Mouse (Mus musculus) hindbrain, postnatal 0 days (tissue): ENCODE data around the gene Cpne9. TPM values are rescaled to one million over a fixed set of nuclear protein-coding genes. Genes with fewer than 3 reads are reported as not detected.

ENCODE experiments used
- ATAC-seq: fragments of 200-750 bp; cut with Nextera tagmentation; 2 replicates; pipeline ENCODE4 v1.8.0; 2017; ENCODE audit warnings: mild to moderate bottlenecking, moderate TSS enrichment, moderate library complexity
- DNase-seq: peaks from one replicate; pipeline ENCODE4 v3.0.0-alpha.2; 2015; ENCODE audit warnings: low spot score
- H3K27ac ChIP-seq: fragments of 300-500 bp; sonication (generic); 2 replicates; pipeline ENCODE4 v1.5.1; 2014; ENCODE audit warnings: mild to moderate bottlenecking
- H3K27me3 ChIP-seq: fragments of 300-500 bp; sonication (generic); 2 replicates; pipeline ENCODE4 v1.6.1; 2014; ENCODE audit warnings: low read length, mixed read lengths; ENCODE audit not compliant: insufficient read depth
- H3K36me3 ChIP-seq: fragments of 300-500 bp; sonication (generic); 2 replicates; pipeline ENCODE4 v1.6.1; 2014; ENCODE audit warnings: low read length, mixed read lengths; ENCODE audit not compliant: insufficient read depth
- H3K4me1 ChIP-seq: fragments of 300-500 bp; sonication (generic); 2 replicates; pipeline ENCODE4 v1.6.1; 2014; ENCODE audit warnings: antibody characterized with exemption, low read length, mixed read lengths; ENCODE audit not compliant: insufficient read depth
- H3K4me2 ChIP-seq: fragments of 300-500 bp; sonication (generic); 2 replicates; pipeline ENCODE4 v1.6.1; 2014; ENCODE audit warnings: low read depth, mild to moderate bottlenecking, low read length, moderate library complexity, mixed read lengths
- H3K4me3 ChIP-seq: fragments of 300-500 bp; sonication (generic); 2 replicates; pipeline ENCODE4 v1.5.1; 2014; ENCODE audit warnings: low read length
- H3K9ac ChIP-seq: fragments of 300-500 bp; sonication (generic); replicated peaks from 2 replicates; pipeline ENCODE4 v1.6.1; 2014; ENCODE audit warnings: mild to moderate bottlenecking, low read length, moderate library complexity, mixed read lengths
- H3K9me3 ChIP-seq: fragments of 300-500 bp; sonication (generic); 2 replicates; pipeline ENCODE4 v1.6.1; 2016; ENCODE audit warnings: low read length, mixed read lengths
- CTCF ChIP-seq: IDR thresholded peaks from 2 replicates; pipeline ENCODE4 v1.5.1; 2016; ENCODE audit warnings: antibody characterized with exemption, control low read depth, low read depth
- WGBS: fragments of 180-500 bp; shearing (Covaris S2); extraction: QIAGEN DNeasy Blood & Tissue Kit; methylation state at CpG from one replicate; pipeline ENCODE4 v1.1.7; 2014; 5-methylcytosine and 5-hydroxymethylcytosine counted together
- polyA plus RNA-seq: library from polyadenylated mRNA; unstranded; fragments of >200 nt; fragmentation: Nextera tagmentation; extraction: Ambion mirVana; gene quantifications from 2 replicates; pipeline ENCODE4 v1.2.1, GENCODE M21; 2015
- total RNA-seq: library from RNA; depleted of rRNA; stranded (reverse); fragments of >200 nt; gene quantifications from 2 replicates; pipeline ENCODE4 v1.2.3, GENCODE M21; 2014

Cpne9 gene
- total and polyA plus RNA-seq, 2 experiments from 2014 or later = 16.1 to 16.9 TPM

DNA sequence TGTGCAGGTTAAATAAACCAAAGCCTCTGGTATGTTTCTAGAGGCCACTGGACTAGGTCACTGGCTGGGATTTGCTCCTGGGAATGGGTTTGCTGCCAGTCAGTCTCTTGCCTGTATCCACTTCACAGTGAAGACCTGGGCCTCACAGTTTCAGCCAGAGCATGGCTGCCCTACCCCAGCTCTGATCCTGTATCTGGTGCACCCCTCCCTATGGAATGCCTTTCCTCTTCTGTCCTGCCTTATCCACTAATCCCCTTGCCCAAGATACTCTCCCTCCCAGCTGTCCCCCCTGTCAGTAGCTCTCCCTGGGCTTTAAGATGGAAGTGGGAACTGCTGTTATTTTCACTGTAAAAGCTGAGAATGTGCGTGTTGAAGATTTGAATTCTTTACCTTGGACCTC lies 14.1 kb upstream of the Cpne9 start:
- no peaks in the 10 kb centered on the region for H3K9me3 ChIP-seq
- H3K4me1 ChIP-seq = no peaks in the 10 kb centered on the region
- H3K4me2 ChIP-seq = no peak overlapping the region
- DNase-seq (no peak), ATAC-seq (no peak)
- WGBS = 96% methylated on average over 1 of the region's 1 CpGs
- H3K9ac ChIP-seq = no peak overlapping the region
- H3K27me3 ChIP-seq = no peaks in the 10 kb centered on the region
- H3K4me3 ChIP-seq = no peak overlapping the region
- TF ChIP-seq CTCF = no peak
- no peak overlapping the region for H3K27ac ChIP-seq
- peaks cover 80% of the 10 kb centered on the region for H3K36me3 ChIP-seq

DNA sequence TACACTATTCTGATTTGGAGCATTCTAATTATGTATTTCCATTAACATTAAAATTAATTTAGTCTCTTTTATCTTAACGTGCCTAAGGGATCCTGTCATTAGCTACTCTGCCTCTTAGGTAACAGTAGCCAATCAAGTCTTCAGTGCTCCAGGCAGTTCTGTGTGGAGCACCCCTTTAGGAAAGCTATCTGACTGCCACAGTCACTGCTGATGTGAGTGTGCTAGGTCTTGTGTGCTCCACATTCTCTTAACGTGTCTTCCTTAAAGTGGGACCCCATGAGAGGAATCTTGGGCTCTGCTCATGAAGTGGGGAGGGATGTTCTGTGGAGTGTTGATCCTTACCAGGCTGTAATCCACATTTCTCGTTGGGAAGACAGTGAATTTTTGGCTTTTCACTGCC lies 9.7 kb upstream of the Cpne9 start:
- WGBS = 78% methylated on average over 3 of the region's 3 CpGs
- H3K4me2 ChIP-seq = no peak overlapping the region
- H3K27ac ChIP-seq = no peak overlapping the region
- peaks cover 59% of the 10 kb centered on the region for H3K36me3 ChIP-seq
- DNase-seq (peak; percentile 16), ATAC-seq (peak; percentile 67; the same call in 1 of the 2 replicates)
- H3K27me3 ChIP-seq = no peaks in the 10 kb centered on the region
- no peak overlapping the region for H3K4me3 ChIP-seq
- TF ChIP-seq CTCF = no peak
- no peaks in the 10 kb centered on the region for H3K9me3 ChIP-seq
- H3K4me1 ChIP-seq = no peaks in the 10 kb centered on the region
- no peak overlapping the region for H3K9ac ChIP-seq

DNA sequence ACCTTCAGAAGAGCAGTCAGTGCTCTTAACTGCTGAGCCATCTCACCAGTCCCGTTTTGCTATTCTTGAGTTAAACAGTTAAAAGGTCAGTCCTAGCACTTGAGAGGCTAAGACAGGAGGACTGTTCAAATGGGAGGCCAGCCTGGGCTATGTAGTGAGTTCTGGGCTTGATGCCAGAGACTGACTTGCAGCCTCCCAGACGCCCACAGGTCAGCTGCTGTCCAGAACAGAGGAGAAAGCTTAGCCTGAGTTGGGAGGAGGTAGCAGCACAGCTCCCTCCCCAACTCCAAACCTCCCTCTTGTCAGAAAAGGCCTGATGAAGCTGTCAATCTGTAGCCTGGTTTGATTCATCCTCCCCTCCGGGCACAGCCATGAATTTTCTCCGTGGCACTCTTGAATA lies 5.3 kb upstream of the Cpne9 start:
- no peak for TF ChIP-seq CTCF
- H3K9me3 ChIP-seq = no peaks in the 10 kb centered on the region
- no peaks in the 10 kb centered on the region for H3K27me3 ChIP-seq
- DNase-seq (no peak), ATAC-seq (no peak)
- H3K27ac ChIP-seq = no peak overlapping the region
- 67% methylated on average over 4 of the region's 4 CpGs for WGBS
- no peaks in the 10 kb centered on the region for H3K4me1 ChIP-seq
- H3K9ac ChIP-seq = no peak overlapping the region
- no peak overlapping the region for H3K4me3 ChIP-seq
- H3K36me3 ChIP-seq = peaks cover 35% of the 10 kb centered on the region
- H3K4me2 ChIP-seq = no peak overlapping the region

DNA sequence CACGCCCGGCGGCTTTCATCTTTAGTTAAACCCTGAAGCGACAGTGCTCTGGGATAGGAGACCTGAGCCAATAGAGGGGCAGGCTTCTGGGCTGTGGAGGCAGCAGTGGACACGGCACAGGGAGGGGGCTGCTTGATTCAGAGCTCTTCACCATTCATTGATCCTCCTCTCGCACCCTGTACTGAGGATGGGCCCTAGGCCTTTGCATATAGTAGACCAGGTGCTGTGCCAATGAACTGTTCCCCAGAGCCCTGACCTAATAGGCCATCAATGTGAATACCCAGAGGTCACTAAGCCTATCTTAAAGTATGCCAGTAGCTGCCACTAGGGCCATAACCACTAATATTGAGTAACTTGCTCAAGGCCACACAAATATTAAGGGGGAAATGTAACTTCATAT lies 431 bp upstream of the Cpne9 start:
- 72% methylated on average over 6 of the region's 6 CpGs for WGBS
- peak; percentile 14 for ATAC-seq
- Histone ChIP-seq H3K4me2 (peak overlapping the region; percentile 70), H3K27ac (no peak overlapping the region), H3K4me1 (peaks cover 8% of the 10 kb centered on the region), H3K9ac (no peak overlapping the region), H3K36me3 (peaks cover 21% of the 10 kb centered on the region; the same call in 1 of the 2 replicates), H3K27me3 (no peaks in the 10 kb centered on the region; the same call in 1 of the 2 replicates), H3K9me3 (no peaks in the 10 kb centered on the region), H3K4me3 (no peak overlapping the region)
- TF ChIP-seq CTCF = 0 out of 2 replicates have a peak, but pooled peaks have one; percentile 0
- no peak for DNase-seq

DNA sequence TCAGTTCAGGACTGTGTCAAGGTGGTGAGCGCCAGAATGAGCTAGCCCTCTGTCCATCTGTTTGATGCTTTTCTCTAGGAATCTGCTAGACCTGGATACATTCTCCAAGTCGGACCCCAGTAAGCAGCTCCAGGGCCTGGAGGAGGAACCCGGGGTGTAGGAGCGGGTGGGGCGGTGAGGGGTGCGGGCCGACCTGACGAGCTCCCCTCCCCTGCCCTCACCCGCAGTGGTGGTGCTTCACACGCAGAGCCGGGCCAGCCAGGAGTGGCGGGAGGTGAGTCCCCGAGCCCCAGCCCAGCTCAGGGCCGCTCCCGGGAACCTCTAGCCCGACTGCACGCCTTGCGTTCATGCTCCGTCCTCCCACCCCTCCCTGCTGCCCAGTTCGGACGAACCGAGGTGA lies 862 bp downstream of the Cpne9 start:
- H3K4me2 ChIP-seq = peak overlapping the region; percentile 70
- no peaks in the 10 kb centered on the region; the same call in 1 of the 2 replicates for H3K27me3 ChIP-seq
- DNase-seq (no peak), ATAC-seq (peak; percentile 50)
- H3K4me1 ChIP-seq = peaks cover 8% of the 10 kb centered on the region
- H3K4me3 ChIP-seq = peak overlapping the region; percentile 38
- H3K9me3 ChIP-seq = no peaks in the 10 kb centered on the region
- H3K36me3 ChIP-seq = peaks cover 17% of the 10 kb centered on the region; the same call in 1 of the 2 replicates
- TF ChIP-seq CTCF = no peak
- 4% methylated on average over 20 of the region's 22 CpGs for WGBS
- no peak overlapping the region for H3K9ac ChIP-seq
- H3K27ac ChIP-seq = no peak overlapping the region

DNA sequence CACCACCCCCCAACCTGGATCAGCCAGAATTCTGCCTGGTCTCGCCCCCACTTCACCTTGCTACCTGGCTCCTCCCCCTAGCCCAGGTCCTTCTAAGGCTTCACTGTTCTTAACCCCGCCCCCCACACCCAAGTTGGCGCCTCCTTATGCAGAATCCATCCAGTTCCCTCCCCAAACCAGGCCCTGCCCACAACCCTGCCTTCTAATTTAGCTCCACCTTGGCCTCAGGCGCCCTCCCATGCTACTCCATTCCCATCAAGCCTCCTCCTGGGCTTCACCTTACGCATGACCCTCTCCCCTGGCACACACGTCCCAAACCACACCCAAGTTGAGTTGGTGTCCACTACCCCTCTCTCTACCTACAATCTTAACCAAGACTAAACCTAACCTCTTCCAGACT lies 1.4 kb downstream of the Cpne9 start:
- no peak for ATAC-seq

DNA sequence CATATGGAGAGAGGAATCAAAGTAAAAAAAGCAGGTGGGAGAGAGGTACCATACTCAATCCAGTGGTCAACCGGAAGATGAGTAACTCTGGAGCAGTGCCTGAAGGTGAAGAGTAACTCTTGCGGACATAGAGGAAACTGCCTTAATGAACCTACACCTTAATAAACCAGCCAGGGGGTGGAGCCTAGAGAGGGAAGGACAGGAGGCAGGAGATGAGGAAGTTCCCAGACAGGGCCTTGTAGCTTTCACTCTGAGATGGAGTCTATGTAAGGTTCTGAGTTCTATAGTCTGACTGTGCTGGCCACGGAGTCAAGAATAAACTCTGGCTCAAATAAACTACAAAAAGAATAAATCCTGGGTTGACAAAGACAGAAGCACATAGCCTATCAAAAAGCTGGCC lies 2.8 kb downstream of the Cpne9 start:
- Histone ChIP-seq H3K9me3 (no peaks in the 10 kb centered on the region), H3K4me3 (no peak overlapping the region), H3K4me2 (no peak overlapping the region), H3K36me3 (peaks cover 7% of the 10 kb centered on the region; the same call in 1 of the 2 replicates), H3K9ac (no peak overlapping the region), H3K27ac (no peak overlapping the region), H3K27me3 (no peaks in the 10 kb centered on the region; the same call in 1 of the 2 replicates), H3K4me1 (peaks cover 8% of the 10 kb centered on the region)
- no peak for DNase-seq
- no peak for ATAC-seq
- 82% methylated on average over 3 of the region's 3 CpGs for WGBS
- no peak for TF ChIP-seq CTCF

More for the DNA sequence above, 1.4 kb downstream of the Cpne9 start:
- Histone ChIP-seq H3K27me3 (no peaks in the 10 kb centered on the region; the same call in 1 of the 2 replicates), H3K4me2 (peak overlapping the region; percentile 70), H3K4me1 (peaks cover 8% of the 10 kb centered on the region), H3K9ac (no peak overlapping the region), H3K27ac (no peak overlapping the region), H3K36me3 (peaks cover 12% of the 10 kb centered on the region; the same call in 1 of the 2 replicates), H3K9me3 (no peaks in the 10 kb centered on the region), H3K4me3 (no peak overlapping the region)
- 14% methylated on average over 6 of the region's 6 CpGs for WGBS
- TF ChIP-seq CTCF = no peak
- DNase-seq = no peak
